Mouse (Mus musculus) CD4-positive helper T cell, adult 2 months (primary cell): Measurements from ENCODE around the gene Nr1i3.
A peak's percentile ranks its signal among the peaks of the same experiment; 100 is the strongest.
"Not testable (repeated sequence)": the region's sequence is repeated elsewhere in the genome, so short reads cannot be mapped to it uniquely, and the experiment has no call there.

Experiments
- DNase-seq: peaks from one replicate; pipeline ENCODE4 v3.0.0-alpha.2; 2012; ENCODE audit warnings: low read depth, missing footprints, low spot score

Gene Nr1i3

DNA sequence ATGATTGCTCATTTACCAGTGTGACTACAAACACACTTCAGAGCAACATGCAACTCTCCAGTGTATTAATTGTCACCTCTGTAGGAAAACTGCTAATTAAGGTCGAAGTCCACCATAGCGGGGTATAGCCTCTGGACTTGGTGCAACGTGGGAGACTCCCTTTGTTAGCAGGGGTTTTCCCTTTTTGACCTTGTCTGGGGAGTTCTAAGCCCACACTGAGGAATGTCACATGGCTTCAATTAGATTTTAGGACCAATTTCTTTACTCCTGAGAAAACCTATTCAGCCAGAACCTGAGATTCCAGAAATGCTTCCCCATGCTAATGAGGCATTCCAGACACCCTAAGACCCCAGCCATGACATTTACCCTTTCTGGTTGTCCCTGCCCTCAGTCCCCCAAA, 16.4 kb downstream of the Nr1i3 start:
- no peak for DNase-seq

DNA sequence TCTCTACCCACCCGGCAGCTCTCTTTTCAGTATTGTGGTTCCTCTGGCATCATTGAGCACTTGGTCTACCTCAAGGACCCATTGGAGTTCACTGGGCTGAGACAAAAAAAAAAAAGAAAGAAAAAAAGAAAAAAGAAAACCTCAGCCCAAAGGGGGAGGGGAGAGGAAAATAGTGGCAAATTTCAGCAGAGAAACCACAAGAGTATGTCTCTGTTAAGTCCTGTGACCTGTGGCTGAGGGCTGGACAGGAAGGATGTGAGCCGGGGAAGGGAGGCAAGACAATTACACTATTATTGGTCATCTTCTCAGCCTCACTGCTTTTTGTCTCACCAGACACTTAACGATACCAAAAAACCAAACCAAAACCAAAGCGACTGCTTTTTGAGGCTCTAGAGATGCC, 18.1 kb downstream of the Nr1i3 start:
- DNase-seq: no peak

- no peak for DNase-seq
Observed at GRCm38 (mm10) chr1:171232348-171232747, 18.6 kb downstream of the Nr1i3 start.

DNA sequence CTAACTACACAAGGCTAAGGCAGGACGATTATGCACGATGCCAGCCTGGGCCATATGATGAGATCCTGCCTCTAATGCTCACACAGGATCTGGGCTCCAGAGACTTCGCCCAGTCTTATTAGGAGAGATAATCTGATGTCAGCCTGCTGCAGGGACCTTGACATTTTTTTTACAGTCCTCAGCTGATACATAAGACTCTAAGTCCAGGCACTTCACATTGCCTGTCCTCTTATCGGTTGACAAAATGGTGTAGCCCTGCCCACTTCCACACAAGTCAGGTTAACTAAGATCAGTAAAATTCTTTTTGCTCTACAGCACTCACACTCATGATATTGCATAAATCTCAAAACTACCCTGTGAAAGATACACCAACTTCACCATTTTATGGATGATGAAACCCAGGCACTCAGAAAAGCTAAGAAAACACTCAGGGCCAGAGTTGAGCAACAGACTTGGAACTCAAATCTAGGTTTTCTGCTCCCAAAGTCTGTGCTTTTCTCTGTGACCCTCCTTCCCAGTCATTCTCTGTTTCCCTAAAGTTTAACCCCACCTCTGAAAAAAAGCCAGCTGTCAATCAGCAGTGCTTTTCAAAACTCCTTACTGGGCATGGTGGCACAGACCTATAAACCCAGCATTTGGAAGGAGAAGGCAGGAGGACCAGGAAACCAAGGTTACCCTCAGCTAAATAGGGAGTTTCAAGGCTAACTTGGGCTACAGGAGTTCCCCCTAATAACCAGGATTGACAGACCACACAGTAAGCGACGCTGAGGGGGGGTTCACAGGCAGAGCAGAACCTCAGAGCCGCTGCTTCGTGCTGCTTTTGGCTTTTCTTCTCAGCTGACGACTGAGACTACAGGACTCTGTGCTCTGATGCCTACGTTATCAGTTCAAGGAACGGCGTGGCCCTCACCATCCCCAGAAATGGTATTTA, 19.3 kb downstream of the Nr1i3 start:
- no peak for DNase-seq

DNA sequence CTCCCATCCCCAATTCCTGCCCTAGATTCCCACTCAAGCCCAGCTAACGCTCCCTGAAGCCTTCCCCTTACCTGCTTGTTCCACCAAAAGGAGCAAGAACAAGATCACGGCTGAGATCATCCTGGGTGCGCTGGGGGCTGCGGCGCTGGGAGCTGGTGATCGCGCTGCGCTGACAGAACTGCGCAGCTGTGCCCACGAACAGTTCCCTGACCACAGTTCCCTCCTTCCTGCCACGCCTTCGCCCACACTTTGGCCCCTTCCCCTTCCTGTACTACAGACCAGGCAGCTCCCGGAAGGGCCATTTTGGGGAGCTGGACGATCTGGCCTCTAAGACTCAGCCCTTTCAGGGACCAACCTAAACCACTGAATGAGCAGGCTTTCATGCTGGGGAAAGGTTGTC, 20.4 kb downstream of the Nr1i3 start, which contains the start of gene Fcer1g:
TSS of gene Fcer1g (minus strand) at position 240 of the 400 bp plus-strand sequence.
- DNase-seq: no peak

- no peak for DNase-seq
Observed at GRCm38 (mm10) chr1:171234538-171234937, 20.8 kb downstream of the Nr1i3 start.

DNA sequence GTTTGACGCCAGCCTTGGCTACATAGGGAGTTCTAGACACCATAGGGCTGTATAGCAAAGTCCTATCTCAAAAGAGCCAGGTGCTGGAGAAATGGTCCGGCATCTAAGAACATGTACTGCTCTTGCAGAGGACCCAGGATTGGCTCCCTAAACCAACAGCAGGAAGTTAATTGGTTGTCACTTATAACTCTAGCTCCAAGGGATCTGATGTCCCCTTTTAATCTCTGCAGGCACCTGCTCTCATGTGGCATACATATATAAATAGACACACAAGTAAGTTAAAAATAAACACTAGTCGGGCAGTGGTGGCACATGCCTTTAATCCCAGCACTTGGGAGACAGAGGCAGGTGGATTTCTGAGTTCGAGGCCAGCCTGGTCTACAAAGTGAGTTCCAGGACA, 22.0 kb downstream of the Nr1i3 start:
- no peak for DNase-seq

- no peak for DNase-seq
Observed at GRCm38 (mm10) chr1:171237438-171237837, 23.7 kb downstream of the Nr1i3 start.

GRCm38 (mm10) chr1:171238463-171238862, 24.7 kb downstream of the Nr1i3 start:
- peak; percentile 61 for DNase-seq

GRCm38 (mm10) chr1:171239992-171240744, 26.4 kb downstream of the Nr1i3 start:
- DNase-seq: no peak

DNA sequence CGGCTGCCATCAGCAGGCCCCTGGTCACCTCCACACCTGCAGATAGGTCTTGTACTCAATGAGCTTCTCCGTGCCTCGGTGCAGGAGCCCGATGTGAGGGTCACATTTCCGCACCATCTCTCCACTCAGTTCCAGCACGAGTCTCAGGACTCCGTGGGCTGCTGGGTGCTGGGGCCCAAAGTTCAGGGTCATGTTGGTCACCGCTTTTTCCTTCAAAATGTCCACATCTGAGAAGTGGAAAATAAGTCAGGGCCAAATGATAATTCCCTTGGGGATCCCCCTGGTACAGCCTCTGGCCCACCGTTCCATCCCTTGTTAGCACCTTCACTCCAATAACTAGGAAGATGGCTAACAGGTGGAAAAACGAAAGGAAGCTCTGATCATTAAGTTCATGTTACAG, 27.1 kb downstream of the Nr1i3 start:
- DNase-seq: no peak

GRCm38 (mm10) chr1:171241952-171242351, 28.2 kb downstream of the Nr1i3 start:
- DNase-seq: not testable (repeated sequence)

- DNase-seq: no peak
Observed at GRCm38 (mm10) chr1:171245353-171245752, 31.6 kb downstream of the Nr1i3 start.

- DNase-seq: peak; percentile 98
Observed at GRCm38 (mm10) chr1:171246709-171247452, 33.1 kb downstream of the Nr1i3 start.

DNA sequence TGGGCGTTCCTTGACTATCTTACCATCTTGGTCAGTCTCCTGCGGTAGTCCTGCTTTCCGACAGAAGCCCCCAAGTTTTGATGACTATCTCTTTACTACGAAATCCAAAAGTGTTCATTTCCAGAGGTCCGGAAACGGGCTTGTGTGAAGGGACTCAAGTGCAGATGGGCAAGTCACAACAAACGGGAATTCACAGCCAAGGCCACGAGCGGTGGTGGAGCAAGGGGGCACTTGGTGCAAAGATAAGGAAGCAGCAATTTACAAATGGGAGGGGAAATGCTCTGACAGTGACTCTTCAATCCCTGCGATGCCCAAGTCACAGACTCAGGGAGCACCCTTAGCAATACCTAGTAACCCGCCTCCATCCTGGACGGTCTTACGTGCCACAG, 33.7 kb downstream of the Nr1i3 start:
- DNase-seq: no peak

DNA sequence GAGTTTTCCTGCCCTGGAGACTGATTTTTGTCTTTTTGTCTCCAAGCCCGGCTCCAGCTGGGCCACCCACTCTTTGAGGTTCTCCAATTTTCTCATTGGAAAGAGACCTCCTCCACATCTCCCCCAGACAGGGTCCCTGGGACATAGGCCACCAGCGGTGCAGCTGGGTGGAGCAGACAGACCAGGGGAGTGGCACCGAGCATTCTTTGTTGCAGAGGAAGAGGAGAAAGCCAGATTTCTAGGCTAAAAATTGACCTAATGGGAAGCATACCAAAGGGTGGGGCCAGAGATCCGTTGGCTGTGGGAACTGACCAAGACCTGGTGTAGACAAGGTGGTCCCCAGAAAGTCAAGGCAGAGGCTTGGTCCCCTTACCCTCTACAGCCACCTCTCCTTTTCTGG, 34.1 kb downstream of the Nr1i3 start:
- DNase-seq: no peak

DNA sequence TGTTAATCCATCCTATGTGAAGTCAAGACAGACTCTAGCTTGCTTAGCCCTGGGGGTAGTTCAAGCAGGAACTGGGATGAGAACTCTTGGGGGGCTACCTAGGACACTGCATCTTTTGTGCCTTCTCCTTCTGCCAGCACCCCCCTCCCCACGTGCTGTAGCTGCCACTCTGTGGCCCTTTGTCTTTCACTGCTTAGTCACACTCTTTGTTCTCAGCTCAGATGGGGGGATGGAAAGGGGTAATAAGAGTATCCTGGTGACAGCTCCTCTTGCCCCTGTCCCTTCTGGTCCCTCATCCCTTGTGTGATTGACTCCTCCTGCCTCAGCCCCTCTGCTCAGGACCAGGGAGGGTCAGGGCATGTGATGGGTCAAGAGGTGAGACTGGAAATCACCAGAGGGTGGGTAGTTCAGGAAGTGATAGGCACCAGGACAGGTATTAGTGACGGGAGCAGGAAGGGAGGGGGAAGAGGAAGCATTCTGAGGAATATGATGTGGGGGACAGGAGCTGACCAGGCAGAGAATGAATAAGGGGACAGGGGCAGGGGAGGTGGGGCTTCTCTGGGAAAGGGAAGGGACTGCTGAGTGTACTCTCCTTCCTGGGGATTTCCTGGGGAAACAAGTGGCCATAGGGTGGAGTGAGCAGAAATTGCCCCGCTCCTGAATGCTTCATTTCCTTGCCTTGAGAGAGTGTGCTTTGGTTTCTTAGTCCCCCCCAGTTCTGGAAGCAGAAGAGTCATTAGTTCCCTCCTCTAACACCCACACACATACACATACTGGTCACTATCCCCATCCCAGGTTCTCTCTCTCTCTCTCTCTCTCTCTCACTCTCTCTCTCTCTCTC, 34.8 kb downstream of the Nr1i3 start:
- no peak for DNase-seq

DNA sequence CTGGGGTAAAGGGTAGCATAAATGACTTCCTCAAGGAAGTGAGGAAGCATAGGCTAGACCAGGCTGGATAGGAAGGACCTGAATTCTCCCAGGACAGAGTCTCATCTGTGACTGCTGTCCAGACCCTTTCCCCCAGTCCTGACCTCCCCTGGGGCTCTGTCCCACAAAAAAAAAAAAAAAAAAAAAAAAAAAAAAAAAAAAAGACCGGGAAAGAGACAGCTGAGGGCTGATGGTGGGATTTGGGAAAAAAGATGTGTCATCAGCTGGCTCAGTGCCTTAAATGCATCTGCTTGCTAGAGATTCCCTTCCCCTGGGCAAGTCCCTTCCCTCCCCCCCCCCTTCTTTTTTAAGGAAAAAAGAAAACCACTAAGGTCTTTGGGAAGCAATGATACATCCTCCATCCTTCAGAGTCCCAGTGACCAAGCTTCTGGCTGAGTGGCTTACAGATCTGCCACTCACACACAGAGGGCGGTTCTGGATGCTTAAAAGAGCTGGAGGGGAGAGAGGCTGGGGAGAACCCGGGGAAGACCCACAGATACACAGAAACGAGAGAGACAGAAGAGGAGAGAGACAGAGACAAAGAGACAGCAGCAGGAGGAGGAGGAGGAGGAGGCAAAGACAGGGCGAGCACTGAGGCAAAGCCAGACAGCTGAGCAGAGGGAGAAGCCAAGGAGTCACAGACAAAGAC, 36.3 kb downstream of the Nr1i3 start, which contains the start of gene Adamts4:
TSS of gene Adamts4 (plus strand) at position 509 of the 688 bp plus-strand sequence.
- DNase-seq: no peak

GRCm38 (mm10) chr1:171250680-171251593, 37.2 kb downstream of the Nr1i3 start, which contains the start of gene Ndufs2:
TSS of gene Ndufs2 (minus strand) at chr1:171251388.
- DNase-seq: no peak
